Mouse (Mus musculus): ENCODE data around the gene Ptpn9.

Gene Ptpn9

DNA sequence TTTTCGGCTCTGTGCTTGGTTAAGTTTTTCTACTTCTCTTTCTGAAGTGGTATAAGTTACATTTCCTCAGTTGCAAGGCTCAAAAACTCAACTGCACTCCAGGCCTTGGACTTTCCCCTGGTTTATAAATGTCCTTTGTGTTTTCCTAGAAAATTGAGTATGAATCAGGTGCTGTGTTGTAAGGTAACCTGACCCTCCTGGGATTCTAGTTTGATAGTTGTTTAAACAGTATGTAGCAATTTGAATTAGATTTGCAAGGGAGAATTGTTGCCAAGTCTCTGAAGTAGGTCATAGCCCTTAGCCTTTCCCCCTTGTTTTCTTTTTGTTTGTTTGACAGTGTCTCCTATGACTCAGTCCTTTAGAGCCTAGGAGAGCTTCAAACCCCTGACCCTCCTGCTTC lies 22.9 kb downstream of the Ptpn9 start:
- DNase-seq, result no peak

DNA sequence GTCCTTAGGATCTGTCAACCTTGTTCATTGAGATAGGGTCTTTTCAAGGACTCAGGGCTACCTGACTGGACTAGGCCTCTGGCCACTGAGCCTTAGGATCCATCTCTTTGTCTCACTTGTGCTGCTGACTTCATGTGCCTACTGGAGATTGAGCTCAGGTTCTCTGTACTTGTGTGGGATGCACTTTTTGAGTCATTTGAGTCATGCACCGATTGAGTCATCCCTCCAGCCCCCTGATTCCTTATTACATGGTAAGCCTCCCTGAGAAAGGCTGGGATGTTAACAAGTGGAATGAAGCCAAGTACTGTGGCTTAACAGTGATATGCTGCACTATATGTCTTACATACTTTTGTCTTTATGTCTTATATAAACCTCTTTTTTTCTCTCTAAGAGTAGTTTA lies 37.0 kb downstream of the Ptpn9 start:
- DNase-seq, result no peak

DNA sequence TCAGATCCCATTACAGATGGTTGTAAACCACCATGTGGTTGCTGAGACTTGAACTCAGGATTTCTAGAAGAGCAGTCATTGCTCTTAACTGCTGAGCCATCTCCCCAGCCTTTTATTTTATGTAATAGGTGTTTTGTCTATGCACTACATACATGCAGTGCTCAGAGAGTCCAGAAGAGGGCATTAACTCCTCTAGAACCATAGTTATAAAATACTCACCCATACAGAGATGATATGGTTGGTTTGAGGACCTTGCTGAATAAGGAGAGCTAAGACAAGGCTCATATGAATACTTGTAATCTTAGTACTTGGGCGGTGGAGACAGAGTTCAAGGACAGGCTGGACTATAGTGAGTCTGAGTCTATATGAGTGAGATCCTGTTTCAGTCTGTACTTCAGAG lies 61.5 kb downstream of the Ptpn9 start:
- peak; percentile 77 for DNase-seq

DNA sequence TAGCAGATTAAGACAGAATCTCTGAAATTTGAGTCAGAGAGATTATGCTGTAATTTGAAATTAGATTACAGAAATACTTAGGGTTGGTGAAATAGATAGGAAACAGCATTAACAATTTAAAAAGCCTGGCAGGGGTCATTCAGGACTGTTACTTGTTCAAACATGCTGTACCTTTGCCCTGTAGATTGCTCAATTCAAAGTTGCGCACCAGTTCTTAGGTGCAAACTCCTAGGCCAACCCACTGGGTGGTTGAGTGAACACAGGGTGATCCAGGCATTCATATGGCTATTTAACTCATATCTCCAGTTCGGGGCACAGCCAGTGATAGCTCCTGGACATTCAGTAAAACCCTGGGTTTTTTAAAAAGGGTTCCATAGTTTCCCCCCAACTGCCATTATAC lies 69.4 kb downstream of the Ptpn9 start:
- DNase-seq, result no peak

DNA sequence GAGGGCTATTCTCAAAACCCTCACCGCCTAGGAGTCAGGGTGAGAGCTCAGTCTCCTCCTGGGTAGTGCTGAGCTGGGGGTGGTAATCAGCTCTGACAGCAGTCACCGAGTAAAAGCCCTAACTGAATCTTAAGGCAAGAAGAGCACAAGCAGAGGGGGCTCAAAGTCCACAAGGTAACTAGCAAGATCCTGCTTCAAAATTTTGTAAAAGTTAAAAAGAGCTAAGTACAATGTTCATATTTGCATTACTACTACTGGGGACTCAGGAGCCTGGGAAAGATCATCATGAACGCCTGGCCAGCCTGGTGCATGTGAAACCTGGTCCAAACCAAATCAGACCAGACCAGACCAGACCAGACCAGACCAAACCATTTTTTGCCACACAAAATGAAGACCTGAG lies 73.5 kb downstream of the Ptpn9 start:
- DNase-seq, result no peak

DNA sequence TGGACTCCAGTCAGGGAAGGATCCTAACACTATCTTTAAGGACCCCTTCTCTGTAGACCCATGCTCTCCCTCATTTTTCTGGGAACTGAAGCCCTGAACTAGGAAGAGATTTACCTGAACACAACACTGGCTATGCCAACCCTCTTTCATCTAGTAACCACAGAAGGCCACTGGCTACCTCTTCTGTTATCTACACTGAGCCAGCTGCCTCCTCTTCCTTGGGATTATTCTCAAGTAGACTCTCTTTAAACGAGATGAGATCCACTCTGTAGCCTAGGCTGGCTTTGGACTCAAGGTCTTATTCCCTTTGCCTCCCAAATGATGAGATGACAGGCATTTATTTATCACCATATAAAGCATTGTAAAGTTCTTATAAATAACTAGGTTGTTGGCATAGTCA lies 75.5 kb downstream of the Ptpn9 start:
- no peak for DNase-seq

DNA sequence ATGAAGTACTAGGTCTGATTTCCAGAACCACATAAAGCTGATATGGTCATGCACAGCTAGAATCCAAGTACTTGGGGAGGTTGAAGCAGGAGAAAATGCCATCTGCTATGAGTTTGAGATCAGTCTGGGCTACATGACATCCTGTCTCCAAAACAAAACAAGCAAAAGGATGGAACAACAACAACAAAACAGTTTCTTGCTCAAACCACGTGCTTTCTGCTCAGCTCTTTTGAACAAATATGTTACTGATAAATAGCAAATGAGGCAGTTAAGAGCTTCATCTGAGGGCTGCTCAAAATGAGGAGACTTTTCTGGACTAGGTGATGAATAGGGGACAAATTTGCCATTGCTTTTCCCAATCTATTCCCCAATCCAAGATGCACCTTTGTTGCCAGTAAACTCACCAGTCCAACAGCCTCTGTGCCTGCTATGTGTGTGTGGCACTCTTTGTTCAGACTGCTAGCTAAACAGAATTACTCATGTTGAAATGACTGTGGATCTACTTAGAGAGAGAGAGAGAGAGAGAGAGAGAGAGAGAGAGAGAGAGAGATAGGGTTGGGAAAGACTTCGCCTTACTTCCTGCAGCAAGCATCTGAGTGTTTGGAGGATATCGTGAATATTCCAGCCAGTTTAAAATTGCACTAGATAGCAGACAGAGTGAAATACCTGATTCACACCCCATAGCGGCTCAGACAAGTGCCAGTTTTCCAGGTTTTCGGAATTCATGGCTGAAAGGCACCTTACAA lies 76.2 kb downstream of the Ptpn9 start:
- DNase-seq, result no peak

DNA sequence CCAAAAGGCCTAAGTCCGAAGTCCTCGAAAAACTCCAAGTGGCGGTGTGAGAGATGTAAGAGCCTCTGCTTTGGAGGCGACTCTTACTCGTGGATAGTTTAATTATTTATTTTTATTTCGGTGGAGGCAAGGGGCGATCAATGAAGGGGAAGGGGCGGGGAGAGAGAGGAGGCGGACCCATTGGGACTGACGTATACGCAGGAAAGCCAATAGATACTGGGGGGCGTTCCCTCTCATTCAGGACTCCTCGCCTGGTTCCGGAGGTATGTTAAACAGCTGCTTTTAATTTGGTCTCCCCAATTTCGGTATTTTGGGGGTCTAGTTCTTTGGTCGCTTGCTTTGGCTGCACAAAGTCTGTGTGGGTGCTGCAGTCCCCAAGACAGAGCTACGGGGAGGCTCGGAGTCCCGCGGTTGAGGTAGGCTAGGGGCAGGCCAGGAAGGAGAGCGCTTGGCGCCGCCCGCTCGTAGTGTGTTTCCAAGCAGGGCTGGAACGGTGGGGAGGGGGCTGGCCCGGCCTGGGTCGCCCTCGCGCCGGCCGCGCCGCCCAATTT lies 77.2 kb downstream of the Ptpn9 start, which contains the start of gene Sin3a:
Sin3a (plus strand) TSS at position 240 of the 551 bp plus-strand sequence.
- peak; percentile 66 for DNase-seq

DNA sequence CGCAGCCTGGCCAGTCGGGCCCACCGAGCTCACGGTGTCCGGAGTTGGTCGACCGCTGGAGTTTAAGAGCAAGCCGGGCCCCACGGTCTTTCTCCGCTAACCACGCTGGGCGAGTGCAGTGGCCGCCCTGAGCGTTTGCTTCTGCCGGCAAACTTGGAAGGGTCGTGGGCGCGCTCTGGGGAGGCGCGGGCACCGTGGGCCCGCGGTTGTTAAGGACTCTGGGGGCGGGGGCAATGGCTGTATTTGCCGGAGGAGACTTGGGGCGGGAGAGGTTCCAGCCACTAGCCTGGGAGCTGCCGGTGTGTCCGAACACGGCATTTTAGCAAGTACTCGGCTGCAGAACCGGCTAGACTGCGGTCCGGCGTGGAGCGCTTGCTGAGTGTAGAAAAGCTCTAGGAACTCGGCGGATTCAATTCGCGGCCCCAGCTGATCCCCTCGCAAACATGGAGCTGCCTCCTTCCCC lies 77.8 kb downstream of the Ptpn9 start:
- DNase-seq, result no peak

DNA sequence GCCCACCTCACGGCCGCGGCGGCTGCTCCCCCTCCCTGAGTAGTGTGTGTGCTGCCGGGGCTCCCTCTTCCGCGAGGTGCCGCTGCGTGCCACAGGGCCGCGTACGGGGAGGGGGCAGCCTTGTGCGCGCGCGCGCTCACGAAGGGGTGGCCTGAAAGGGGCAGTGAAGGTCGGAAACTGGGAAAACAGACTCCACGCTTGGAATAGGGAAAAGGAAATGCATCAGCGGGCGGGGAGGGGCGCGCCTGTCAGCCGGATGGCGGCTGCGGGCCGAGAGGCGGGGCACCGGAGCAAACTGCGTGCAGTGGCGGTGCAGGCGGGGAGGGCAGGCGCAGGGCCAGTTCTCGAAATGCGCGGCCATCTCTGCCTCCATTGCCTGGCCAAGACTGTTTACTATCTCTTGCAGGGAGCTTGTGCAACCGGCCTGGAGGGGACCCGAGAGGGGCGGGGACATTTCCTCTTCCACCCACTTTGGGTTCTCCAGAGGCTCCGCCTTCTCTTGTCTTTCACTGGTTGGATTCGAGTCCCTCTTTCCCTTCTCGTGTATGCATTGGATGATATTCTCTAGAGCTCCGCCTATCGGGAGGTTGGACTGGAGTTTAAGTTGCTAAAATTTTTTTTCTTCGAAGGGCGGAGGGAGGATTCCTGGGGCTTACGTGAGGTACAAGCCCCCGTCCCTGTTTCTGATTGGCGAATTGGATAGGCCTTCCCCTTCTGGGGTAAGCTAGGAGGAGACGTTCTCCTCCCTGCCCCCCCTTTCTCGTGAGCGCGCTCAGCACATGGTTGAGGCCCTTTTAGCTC lies 78.5 kb downstream of the Ptpn9 start:
- DNase-seq, result peak; percentile 96

DNA sequence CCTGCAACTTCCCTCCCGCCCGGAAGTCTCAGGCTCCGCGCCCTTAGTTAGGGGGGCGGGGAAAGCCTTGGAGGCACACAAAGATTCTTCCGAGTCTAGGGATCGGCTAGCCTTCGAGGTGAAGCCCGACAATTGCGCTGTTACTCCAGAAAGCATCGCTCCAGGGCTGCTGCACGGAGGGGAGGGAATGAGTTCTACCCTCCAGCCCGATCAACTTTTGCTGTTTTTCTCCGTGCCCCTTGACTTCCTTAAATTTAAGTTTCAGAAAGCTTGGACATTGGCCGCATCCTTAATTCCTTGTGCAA lies 79.0 kb downstream of the Ptpn9 start:
- no peak for DNase-seq

DNA sequence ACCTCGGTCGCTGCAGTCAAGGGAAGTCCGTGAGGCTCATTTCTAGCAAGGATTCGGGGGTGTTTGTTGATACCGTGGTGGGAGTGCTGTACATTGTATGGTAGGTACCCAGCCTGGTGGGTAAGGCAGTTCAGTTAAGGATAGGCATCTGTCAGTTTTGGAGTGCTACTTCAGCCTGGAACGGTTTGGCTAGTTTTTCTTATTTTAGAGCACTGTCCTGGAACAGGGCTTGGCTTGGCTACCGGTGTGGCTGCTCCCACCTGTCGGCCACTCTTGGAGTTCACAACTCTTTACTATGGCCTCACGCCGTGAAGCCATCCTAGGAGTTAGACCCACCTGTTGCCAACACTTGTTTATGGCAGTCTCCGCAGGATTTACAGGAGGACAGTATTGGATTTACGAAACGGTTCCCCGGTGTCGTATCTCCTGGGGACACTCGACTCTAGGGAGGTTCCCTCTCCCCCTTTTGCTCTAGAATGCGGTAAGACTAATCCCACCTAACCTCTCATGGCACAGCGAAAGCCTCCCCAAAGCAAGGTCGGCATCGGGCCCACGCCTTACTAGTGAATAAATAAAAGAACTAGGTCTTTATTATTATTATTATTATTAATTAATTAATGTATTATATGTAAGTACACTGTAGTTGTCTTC lies 79.6 kb downstream of the Ptpn9 start:
- peak; percentile 26 for DNase-seq

DNA sequence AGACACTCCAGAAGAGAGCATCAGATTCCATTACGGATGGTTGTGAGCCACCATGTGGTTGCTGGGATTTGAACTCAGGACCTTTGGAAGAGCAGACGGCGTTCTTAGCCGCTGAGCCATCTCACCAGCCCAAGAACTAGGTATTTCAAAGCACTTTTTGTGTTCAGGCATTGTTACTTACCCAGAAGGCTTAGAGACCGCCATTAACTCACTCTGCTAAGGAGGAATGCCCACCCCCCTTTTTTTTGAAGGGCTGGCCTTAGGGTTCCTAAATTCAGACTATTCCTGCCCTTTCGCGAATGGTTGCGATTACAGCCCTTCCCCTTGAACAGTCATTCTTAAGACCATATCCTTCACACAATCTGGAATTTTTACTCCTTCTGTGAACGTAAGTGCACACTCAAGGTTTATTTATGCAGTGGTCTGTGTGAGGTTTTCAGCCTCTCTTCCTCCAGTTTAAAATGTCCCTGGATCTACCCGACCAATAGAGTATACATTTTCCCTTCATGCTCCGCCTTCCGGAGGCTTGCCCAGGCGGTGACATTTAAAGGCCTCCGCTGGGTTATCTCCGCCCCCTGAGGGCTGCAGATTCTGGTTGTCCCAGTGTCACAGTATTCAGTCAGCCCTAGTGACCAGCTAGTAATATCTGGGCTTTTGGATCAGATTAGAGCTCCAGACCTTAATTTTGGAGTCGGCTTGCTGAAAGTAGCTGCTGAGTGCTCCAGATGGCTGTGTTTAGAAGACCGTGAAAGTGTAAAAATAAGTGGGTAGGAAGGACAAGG lies 80.3 kb downstream of the Ptpn9 start:
- DNase-seq, result peak; percentile 73

DNA sequence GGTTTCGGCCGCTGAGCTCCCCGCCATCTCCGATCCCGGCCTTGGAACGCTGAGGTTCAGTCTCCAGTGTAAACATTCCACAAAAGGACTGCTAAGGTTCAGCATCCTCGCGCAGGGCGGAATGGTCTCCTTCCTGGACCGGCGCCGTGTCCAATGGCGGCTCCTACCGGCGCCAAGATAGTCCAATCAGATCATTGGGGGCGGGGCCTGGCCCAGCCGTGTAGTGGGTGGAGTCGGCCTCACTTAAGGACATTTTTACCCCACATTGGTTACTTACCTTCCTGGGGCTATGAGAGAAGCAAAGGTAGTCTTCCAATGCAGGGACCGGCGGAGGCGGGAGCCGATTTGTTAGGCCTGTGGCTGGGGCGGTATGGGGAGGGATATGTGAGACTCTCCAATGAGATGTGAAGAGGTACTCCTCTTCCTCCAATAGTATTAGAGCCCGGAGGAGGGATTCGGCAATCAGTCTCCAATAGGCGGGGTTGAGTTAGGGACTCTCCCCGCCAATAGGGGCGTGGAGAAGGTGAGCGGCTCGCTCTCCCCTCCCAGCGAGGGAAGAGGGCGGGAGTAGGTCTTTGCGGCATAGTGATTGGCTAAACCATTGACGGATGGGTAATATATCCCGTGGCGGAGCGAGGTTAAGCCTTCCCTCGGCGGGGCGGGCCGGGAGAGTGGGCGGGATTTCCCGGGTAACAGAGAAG lies 81.1 kb downstream of the Ptpn9 start:
- peak; percentile 98 for DNase-seq

DNA sequence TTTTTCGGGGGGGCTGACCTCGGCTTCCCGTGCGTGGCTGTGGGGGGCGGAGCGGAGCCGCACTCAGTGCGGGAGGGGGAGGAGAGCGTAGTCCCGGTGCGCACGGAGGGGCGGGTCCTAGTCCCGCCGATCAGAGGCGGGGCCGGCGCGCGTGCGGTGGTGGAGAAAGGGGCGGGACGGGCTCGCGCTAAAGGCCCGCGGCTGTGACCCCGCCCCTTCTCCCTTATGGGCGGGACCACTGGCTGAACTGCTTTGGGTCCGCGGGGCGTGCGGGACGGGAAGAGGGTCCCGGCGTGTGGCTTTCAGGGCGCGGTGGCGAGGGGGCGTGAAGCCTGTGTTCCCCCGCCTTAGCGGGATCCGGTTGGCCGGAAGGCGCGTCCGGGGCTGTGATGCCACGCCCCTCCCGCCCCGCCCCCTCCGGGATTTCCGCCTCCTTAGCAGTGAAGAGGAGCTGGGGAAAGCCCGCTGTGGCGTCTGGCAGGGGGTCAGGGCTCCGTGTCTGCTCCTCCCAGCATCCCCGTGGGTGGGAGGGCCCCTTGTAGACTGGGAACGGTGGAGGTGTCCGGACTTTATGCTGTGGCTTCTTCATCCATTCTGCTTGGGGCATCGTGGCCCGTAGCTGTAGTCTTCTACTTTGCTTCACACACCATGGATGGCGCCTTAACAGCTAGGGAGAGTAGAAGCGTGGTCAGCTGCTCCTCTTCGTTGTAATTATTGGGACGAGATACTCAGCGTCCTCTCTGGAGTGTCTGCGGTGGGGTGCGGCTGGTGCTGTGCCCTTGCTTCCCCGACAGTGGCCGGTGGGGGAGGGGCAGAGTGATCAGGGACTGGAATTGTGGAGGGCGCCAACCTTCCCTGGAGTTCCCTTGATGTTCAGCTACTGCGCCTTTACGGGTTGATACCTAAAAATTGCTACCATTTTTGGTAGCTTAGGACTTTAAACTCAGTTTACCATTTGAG lies 82.3 kb downstream of the Ptpn9 start:
- DNase-seq, result peak; percentile 86

DNA sequence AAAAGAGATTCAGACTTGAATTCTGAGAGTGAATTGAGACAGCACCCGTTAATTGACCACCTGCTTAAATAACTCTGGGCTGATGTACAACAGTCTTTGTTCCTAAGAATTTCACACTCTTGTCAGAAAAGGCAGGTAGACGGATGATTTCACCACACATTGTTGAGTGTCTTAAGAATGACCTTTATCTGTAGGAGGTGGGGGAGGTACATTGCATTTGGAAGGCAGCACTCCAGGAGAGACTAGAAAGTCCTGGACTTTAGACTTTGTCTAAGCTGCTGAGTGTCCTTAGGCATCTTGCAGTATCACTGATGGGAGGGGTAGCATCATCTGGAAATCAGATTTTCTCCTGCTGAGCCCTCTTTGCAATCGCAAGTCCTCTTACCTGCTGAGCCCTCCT lies 87.5 kb downstream of the Ptpn9 start:
- DNase-seq, result no peak
